Comparison of ENCODE assay signal across 33 mouse cellular contexts in the genomic region with DNA sequence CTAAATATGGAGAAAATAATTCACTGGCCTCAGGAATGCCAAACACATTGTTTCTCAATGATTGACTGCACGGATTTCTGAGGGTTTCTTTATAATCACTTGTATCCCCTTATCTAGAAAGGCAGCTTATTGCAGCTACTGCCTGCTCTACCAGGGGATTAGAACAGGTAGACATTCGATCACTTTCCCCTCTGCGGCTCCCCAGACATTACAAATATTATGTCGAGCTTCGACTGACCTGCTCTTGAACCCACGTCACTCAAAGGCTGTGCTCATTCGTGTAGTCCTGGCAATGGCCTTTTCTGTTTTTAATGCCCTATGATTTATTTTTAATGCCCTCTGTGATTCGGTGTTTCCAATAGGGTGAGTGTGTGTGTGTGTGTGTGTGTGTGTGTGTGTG.
DNase-seq lines count a peak whose midpoint lies in the region; ATAC-seq lines count a peak whose summit lies in the region.
"Had no signal": no experiment of that assay in that cellular context is flagged by ENCODE, and none has a peak within 500 bp of the region (broad histone marks: within the 10 kb centered on the region; RNA-seq: fewer than 3 reads in every experiment).

No protein-coding gene starts in this region.

- no peak overlapping the region for H3K4me3 ChIP-seq in hindbrain, embryonic 10.5 days
- no peak overlapping the region for H3K4me3 ChIP-seq in hindbrain, embryonic 13.5 days
- H3K4me3 ChIP-seq in kidney, embryonic 16.5 days (ENCODE audit: low read length): no peak overlapping the region
- H3K4me3 ChIP-seq in kidney, embryonic 14.5 days (ENCODE audit: low read length): no peak overlapping the region
- H3K4me3 ChIP-seq in neural tube, embryonic 12.5 days: no peak overlapping the region
- H3K4me3 ChIP-seq: embryonic facial prominence, embryonic 12.5 days; forebrain, embryonic 10.5 days; forebrain, embryonic 15.5 days; heart, embryonic 10.5 days; heart, embryonic 15.5 days; megakaryocyte, embryonic 14.5 days; midbrain, embryonic 12.5 days; myocyte had no signal

- H3K27me3 ChIP-seq in hindbrain, embryonic 10.5 days (ENCODE audit: insufficient read depth, poor library complexity, severe bottlenecking): no peaks in the 10 kb centered on the region
- no peaks in the 10 kb centered on the region for H3K27me3 ChIP-seq in hindbrain, embryonic 13.5 days
- H3K27me3 ChIP-seq in kidney, embryonic 16.5 days (ENCODE audit: insufficient read depth, low read length): no peaks in the 10 kb centered on the region
- no peaks in the 10 kb centered on the region for H3K27me3 ChIP-seq in kidney, embryonic 14.5 days (ENCODE audit: control insufficient read depth, insufficient read depth, low read length)
- no peaks in the 10 kb centered on the region for H3K27me3 ChIP-seq in neural tube, embryonic 12.5 days (replicated peaks)
- H3K27me3 ChIP-seq: embryonic facial prominence, embryonic 12.5 days; forebrain, embryonic 15.5 days; heart, embryonic 15.5 days; megakaryocyte, embryonic 14.5 days; midbrain, embryonic 12.5 days had no signal

- H3K36me3 ChIP-seq in hindbrain, embryonic 10.5 days: no peaks in the 10 kb centered on the region
- H3K36me3 ChIP-seq in hindbrain, embryonic 13.5 days: no peaks in the 10 kb centered on the region
- no peaks in the 10 kb centered on the region for H3K36me3 ChIP-seq in kidney, embryonic 16.5 days (ENCODE audit: insufficient read depth, low read length)
- H3K36me3 ChIP-seq in kidney, embryonic 14.5 days (ENCODE audit: control insufficient read depth, insufficient read depth, low read length): no peaks in the 10 kb centered on the region
- H3K36me3 ChIP-seq in neural tube, embryonic 12.5 days: no peaks in the 10 kb centered on the region
- H3K36me3 ChIP-seq: embryonic facial prominence, embryonic 12.5 days; forebrain, embryonic 10.5 days; forebrain, embryonic 15.5 days; heart, embryonic 10.5 days; heart, embryonic 15.5 days; midbrain, embryonic 12.5 days had no signal

- no peak for ATAC-seq in hindbrain, embryonic 13.5 days (ENCODE audit: low FRiP score)
- ATAC-seq in kidney, embryonic 16.5 days (ENCODE audit: low FRiP score, low TSS enrichment): no peak
- no peak for ATAC-seq in kidney, embryonic 14.5 days (ENCODE audit: low FRiP score, low TSS enrichment)
- peak; percentile 50; the same call in 1 of the 2 replicates for ATAC-seq in neural tube, embryonic 12.5 days (ENCODE audit: low FRiP score, low read depth)
- ATAC-seq: CD4-positive, CD25-positive, alpha-beta regulatory T cell, adult 4 months; forebrain, embryonic 15.5 days; lung, postnatal 0 days had no signal

- 0 out of 2 replicates have a peak overlapping the region, but pooled peaks have one; percentile 12 for H3K27ac ChIP-seq in hindbrain, embryonic 10.5 days
- H3K27ac ChIP-seq in hindbrain, embryonic 13.5 days: no peak overlapping the region
- peak overlapping the region; percentile 35; the same call in 1 of the 2 replicates for H3K27ac ChIP-seq in kidney, embryonic 16.5 days (ENCODE audit: low read length)
- H3K27ac ChIP-seq in kidney, embryonic 14.5 days (ENCODE audit: low read depth, low read length): no peak overlapping the region; the same call in 1 of the 2 replicates
- no peak overlapping the region for H3K27ac ChIP-seq in neural tube, embryonic 12.5 days
- H3K27ac ChIP-seq: embryonic facial prominence, embryonic 12.5 days; forebrain, embryonic 10.5 days; forebrain, embryonic 15.5 days; heart, embryonic 10.5 days; heart, embryonic 15.5 days; midbrain, embryonic 12.5 days had no signal

- intact Hi-C loops in heart, postnatal 10 days (cut with DNase I): no loop called here

- WGBS in hindbrain, embryonic 10.5 days: 66% methylated on average over 8 of the region's 8 CpGs
- WGBS in hindbrain, embryonic 13.5 days: 50% methylated on average over 8 of the region's 8 CpGs
- 26% methylated on average over 8 of the region's 8 CpGs for WGBS in kidney, embryonic 16.5 days
- 20% methylated on average over 8 of the region's 8 CpGs for WGBS in kidney, embryonic 14.5 days
- WGBS in neural tube, embryonic 12.5 days: 23% methylated on average over 8 of the region's 8 CpGs

- no peak overlapping the region for H3K4me2 ChIP-seq in hindbrain, embryonic 13.5 days
- H3K4me2 ChIP-seq in kidney, embryonic 16.5 days (replicated peaks; ENCODE audit: low read depth, low read length): no peak overlapping the region
- H3K4me2 ChIP-seq in kidney, embryonic 14.5 days (replicated peaks; ENCODE audit: low read depth, low read length): no peak overlapping the region
- H3K4me2 ChIP-seq in neural tube, embryonic 12.5 days (replicated peaks): no peak overlapping the region
- H3K4me2 ChIP-seq: embryonic facial prominence, embryonic 12.5 days; forebrain, embryonic 15.5 days; heart, embryonic 15.5 days; midbrain, embryonic 12.5 days had no signal

- DNase-seq in hindbrain, embryonic 10.5 days (ENCODE audit: low spot score): no peak
- no peak for DNase-seq in neural tube, embryonic 10.5 days (ENCODE audit: extremely low spot score, low spot score)
- no peak for DNase-seq in heart, postnatal 10 days
- DNase-seq: adrenal gland, postnatal 14 days; cerebellum, adult 11 months; cerebellum, adult 9-11 months; gastrocnemius, postnatal 25 days; heart, adult 11 months; heart, postnatal 36 days; kidney, adult 11 months; kidney, postnatal 10 days; layer of hippocampus, postnatal 36 days; left cerebral cortex, postnatal 4 days; lung, adult 18-20 months; lung, postnatal 4 days; right cerebral cortex, adult 18-20 months; spleen, adult 18-20 months; thymus, adult 2 months; thymus, postnatal 36 days had no signal

- H3K9me3 ChIP-seq in hindbrain, embryonic 10.5 days: no peaks in the 10 kb centered on the region
- H3K9me3 ChIP-seq in hindbrain, embryonic 13.5 days: no peaks in the 10 kb centered on the region
- no peaks in the 10 kb centered on the region for H3K9me3 ChIP-seq in kidney, embryonic 16.5 days (ENCODE audit: low read length)
- H3K9me3 ChIP-seq in kidney, embryonic 14.5 days (ENCODE audit: control insufficient read depth, low read length): no peaks in the 10 kb centered on the region
- no peaks in the 10 kb centered on the region for H3K9me3 ChIP-seq in neural tube, embryonic 12.5 days
- H3K9me3 ChIP-seq: embryonic facial prominence, embryonic 12.5 days; forebrain, embryonic 10.5 days; forebrain, embryonic 15.5 days; heart, embryonic 10.5 days; heart, embryonic 15.5 days; megakaryocyte, embryonic 14.5 days; midbrain, embryonic 12.5 days had no signal

- H3K9ac ChIP-seq in hindbrain, embryonic 13.5 days: no peak overlapping the region
- H3K9ac ChIP-seq in kidney, embryonic 16.5 days (replicated peaks; ENCODE audit: low read length): no peak overlapping the region
- H3K9ac ChIP-seq in kidney, embryonic 14.5 days (ENCODE audit: low read depth, low read length): no peak overlapping the region
- H3K9ac ChIP-seq in neural tube, embryonic 12.5 days: no peak overlapping the region
- H3K9ac ChIP-seq: embryonic facial prominence, embryonic 12.5 days; forebrain, embryonic 15.5 days; heart, embryonic 15.5 days; midbrain, embryonic 12.5 days had no signal

- peaks cover 36% of the 10 kb centered on the region for H3K4me1 ChIP-seq in hindbrain, embryonic 10.5 days (replicated peaks)
- H3K4me1 ChIP-seq in hindbrain, embryonic 13.5 days (replicated peaks): peaks cover 9% of the 10 kb centered on the region
- peaks cover 34% of the 10 kb centered on the region for H3K4me1 ChIP-seq in kidney, embryonic 16.5 days (ENCODE audit: insufficient read depth, low read length)
- peaks cover 26% of the 10 kb centered on the region for H3K4me1 ChIP-seq in kidney, embryonic 14.5 days (ENCODE audit: control insufficient read depth, insufficient read depth, low read length)
- peaks cover 9% of the 10 kb centered on the region for H3K4me1 ChIP-seq in neural tube, embryonic 12.5 days
- H3K4me1 ChIP-seq: forebrain, embryonic 15.5 days; heart, embryonic 10.5 days; heart, embryonic 15.5 days; megakaryocyte, embryonic 14.5 days had no signal

Comparison
In these comparisons a context has a peak if more than half of its experiments do, and no peak if none do; other contexts are left out.
1. H3K27ac ChIP-seq: peak in hindbrain, embryonic 10.5 days (single experiment) and kidney, embryonic 16.5 days (single experiment); none in hindbrain, embryonic 13.5 days (single experiment), kidney, embryonic 14.5 days (single experiment) and neural tube, embryonic 12.5 days (single experiment).